Mouse (Mus musculus) frontal cortex, postnatal 36 days (tissue): ENCODE results near the gene Fsd1.

Experiments used
- DNase-seq, 2 experiments: peaks; one replicate each; pipeline ENCODE4 v3.0.0; 2022; ENCODE audit warnings: low spot score in 2 of 2

Fsd1 gene

DNA sequence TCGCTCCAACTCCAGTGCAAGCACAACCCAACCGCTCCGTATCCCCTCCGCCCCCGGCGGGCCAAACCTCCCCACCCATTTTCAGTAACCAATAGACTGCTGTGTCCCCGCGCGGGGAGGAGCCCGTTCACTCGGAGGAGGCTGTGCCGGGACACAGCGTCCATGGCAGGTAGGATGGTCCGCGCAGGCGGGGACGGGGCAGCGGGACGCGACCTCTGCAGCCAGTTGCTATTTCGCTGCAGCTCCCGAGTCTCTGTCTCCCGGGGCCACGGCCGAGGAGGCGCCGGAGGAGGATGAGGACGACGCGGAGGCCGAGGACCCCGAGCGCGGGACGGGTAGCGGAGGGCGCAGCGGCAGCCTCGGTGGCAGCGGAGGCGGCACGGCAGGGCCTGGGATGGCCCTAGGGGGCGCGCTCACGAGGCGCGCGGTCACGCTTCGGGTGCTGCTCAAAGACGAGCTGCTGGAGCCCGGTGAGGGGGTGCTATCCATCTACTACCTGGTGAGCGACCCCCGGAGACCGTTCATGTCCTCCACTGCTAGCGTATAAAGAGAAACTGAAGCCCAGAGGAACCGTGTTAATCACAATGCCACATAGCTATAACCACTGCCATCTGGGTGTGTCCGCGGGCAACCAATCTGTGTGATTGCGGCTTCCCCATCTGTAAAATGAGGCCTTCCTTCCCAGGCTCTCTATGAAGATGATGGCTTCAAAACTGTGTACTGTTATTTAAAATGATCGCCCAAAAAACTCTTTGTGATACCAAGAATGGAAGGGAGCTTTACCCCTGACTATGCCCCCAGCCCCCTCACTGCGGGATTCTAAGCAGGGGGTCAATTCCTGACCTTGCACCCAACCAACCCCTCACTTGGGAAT lies 23.0 kb downstream of the Fsd1 start:
- peak; percentile 91 for DNase-seq

DNA sequence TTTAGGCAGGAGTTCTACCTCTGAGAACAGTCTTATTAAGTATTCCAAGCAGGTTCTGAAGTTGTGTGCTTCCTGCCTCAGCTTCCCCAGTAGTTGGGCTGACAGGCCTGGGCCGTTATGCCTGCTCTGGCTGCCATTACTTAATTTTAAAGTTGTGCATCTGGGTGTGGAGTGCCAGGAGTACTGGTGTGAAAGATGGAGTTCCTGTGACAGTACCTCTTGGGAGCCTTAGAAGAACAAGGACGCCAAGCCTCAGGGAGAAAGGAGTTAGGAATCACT lies 23.6 kb downstream of the Fsd1 start:
- no peak for DNase-seq

GRCm38 (mm10) chr17:56010255-56010654 lies 23.9 kb downstream of the Fsd1 start:
- no peak for DNase-seq

- DNase-seq, result peak; percentile 72 to 79
Measured at GRCm38 (mm10) chr17:56010681-56011080, 24.4 kb downstream of the Fsd1 start.

GRCm38 (mm10) chr17:56011441-56011840 lies 25.1 kb downstream of the Fsd1 start:
- DNase-seq, result no peak

GRCm38 (mm10) chr17:56015293-56015692 lies 29.0 kb downstream of the Fsd1 start:
- no peak for DNase-seq

DNA sequence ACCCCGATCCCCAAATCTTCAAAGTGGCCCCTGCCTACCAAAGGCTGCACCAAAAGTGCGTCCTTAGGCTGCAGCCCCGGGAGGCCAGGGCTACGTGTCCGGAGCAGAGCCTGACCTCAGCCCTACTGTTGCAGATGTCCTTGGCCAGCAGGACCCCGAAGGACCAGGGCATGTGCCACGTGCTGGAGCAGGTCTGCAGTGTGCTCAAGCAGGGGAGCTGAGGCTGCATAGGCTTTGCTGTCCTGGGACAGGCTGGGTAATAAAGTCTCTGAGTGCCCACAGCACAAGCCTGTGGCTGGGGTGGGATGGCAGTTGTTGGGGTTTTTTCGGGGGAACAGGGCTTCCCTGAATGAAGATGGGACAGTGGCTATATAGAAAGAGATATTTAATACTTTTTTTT lies 30.1 kb downstream of the Fsd1 start:
- DNase-seq, result no peak

DNA sequence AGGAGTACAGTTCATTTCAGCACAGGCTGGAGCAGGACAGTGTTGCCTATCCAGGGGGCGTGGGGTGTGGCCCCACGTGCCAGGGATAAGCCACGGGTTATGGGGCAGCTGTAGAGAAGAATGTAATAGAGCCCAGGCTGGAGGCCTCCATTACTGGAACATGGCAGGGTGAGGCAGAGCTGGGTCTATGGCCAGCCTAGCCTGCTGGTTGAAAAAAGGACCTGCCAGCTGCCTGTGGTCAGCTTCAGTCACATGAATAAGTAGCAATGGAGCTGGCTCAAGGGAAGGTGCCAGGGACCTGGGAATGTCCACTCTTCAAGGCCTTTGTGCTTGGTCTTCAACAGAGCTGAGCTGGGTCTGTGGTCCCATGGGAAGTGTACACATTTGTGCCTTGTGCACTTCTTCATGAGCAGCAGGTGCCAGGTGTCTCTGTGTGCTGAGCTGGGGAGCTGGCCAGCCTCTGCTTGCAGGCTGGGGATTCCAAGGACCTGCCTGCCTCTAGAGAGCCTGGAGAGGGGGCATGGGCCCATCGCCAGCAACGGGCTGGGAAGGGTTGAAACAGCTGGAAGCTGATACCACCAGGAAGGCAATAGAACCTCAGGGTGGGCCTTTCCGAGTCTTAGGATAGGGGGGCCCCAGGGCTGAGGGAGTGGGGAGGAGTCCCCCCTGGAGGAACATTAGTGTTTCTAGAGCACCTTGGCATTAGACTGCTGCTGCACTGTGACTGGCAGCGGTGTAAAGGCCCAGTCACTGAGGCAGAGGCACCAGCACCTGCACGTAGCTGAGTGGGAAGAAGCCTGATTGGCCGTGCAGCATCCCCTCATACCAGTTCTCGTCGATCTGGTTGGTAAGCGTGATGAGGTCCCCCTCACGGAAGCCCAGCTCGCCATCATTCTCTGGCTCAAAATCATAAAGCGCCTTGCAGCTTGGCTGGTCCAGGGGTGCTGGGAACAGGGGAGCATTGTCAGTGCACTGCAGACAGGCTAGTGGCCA lies 30.8 kb downstream of the Fsd1 start:
- no peak for DNase-seq

DNA sequence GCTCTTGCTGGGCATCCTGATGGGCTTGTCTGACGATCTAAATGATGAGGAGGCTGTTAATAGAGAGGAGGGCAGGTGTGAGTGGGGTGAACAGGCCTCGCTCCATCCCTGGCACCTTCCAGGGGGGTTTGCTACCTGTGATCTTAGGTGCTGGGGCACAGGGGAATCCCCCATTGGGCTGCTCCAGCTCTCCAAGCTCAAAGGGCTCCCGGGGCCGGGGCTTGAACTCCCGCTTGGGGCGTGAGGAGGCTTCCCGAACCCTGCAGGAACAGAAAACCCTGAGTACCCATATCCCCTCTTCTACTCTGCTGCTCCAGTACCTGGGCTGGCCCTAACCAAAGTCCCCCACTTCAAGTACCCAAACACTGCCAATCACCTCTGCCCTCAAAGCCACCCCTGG lies 31.5 kb downstream of the Fsd1 start:
- DNase-seq, result no peak

DNA sequence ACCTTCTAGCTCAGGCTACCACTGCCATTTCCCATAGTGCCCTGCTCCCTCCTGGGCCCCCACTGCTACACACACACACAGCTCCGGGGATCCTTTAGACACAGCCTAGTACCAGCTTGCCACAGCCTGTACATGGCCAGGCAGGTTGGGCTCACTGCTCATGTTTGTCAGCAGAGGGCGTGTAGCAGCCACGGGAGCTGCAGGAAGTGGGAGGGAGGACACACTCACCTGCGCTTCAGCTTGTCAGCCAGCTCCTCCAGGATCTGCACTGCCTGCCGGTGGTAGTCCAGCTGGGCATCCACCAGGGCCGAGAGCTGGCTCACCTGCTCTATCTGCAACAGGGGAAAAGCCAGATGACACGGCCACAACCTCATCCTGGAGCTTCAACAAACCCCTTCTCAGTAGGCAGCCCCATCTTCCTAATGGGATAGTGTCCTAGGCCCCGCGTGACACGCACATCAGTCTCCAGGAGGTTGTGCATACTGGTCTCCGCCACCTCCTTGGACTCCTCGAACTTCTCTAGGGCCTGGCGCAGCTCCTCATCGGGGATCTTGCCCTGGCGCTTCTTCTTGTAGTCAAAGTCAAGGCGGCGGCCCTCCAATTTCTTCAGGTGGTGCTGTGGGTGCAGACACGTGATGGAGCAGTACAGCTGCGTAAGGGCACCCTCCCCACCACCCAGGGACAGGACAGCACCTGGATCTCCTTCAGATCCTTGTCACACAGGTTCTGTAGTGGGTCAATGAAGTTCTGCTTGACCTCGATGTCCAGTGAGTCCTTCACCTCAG lies 32.2 kb downstream of the Fsd1 start:
- DNase-seq, result peak; percentile 66 to 71

DNA sequence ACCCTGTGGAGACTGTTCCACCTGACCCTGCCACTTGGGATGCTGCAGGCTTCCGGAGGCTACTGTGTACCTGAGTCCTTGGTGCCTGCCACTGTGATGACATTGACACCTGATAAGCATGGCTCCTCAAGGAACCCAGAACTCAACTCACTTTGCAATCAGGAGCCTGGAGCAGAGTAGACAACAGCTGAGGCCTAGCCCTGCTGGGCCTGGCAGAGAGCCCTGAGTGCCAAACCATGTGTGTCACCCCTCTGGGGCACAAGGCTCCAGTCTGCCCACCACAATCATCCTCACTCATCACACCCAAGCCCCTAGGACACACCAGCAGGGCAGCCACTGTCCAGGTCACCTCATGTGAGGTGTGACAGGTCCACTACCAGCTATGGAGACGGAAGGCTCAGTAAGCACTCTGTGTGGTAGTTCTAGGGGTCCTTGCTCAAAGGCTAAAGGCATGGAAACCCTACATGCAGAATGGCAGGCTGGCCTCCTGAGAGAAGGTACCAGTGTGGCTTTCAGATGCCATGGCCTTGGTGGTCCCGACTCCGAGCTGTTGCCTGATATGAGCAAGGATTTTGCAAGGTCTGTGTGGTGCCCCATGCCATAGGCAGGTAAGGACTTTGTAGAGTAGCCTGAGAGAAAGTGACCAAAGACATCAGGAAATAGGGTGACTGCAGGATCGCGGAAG lies 34.2 kb downstream of the Fsd1 start:
- no peak for DNase-seq

DNA sequence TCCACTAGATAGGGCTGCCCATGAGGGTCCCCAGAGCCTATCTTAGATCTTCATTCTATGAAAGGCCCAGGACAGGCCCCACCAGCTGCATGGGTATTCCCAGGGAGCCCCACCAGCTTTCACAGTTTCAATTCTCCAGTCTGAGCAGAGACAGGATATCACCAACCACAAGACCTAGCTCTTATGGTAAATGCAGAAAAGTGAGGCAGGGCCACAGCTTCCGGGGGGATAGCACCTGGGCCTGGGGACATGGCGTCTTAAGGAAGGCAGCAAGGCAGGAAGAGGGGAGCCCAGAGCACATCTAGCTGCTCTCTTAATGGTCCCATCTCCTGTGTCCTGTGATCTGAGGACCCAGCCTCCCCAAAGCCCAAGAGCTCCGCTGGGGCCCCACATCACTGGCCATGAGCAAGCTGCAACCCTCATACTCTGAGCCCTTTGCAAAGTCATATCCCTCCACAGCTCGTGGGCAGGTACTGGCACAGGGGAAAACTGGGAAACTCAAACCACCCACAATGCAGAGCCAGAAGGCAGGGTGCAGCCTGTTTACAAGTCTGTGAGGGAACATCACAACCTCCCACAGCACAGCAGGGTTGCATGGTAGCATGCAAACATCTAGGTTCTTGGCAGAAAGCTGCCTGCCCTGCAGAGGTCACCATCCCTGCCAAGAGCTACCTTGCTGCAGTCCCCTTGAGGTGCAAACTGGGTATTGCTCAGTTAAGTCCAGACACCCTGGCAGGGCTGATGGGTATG lies 35.0 kb downstream of the Fsd1 start:
- peak; percentile 76 for DNase-seq

GRCm38 (mm10) chr17:56022131-56022988 lies 36.1 kb downstream of the Fsd1 start:
- DNase-seq, result no peak

- DNase-seq, result no peak
Measured at GRCm38 (mm10) chr17:56022989-56023290, 36.6 kb downstream of the Fsd1 start.

DNA sequence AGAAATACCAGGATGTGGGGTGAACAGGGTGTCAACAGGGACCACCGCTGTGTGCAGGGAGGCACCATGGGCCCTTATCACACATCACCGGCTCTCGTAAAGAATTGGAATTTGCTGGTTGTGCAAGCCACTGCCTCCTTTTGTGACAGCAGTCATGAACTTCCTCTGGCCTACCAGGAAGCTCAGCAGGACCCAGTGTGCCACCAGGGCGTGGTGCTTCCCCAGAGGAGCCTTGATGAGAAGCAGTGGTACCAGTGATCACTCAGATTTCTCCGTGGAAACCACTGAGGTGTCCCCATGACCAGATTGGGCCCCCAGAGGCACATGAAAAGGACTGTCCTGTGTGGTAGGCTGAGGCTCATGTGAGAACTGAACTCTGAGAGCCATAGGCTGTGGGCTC lies 37.1 kb downstream of the Fsd1 start:
- DNase-seq, result no peak

DNA sequence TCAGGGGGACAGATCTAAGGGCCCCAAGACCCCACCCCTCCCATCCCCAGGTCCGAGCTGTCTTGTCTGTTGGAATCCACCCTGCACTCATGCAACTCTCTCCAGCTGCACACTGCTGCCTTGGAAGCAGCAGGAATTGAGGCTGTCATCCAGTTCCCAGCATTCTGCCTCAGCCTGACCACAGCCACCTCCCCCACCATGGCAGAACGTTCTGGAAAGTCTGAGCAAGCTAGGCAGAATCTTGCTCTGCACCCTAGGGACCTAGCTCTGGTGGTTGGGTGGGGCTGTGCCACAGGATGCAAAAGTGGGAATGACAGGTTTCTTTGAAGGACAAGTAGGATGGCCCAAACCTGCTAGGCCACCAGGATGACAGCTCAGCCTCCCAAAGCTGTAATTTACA lies 38.2 kb downstream of the Fsd1 start:
- no peak for DNase-seq

- no peak for DNase-seq
Measured at GRCm38 (mm10) chr17:56024931-56025330, 38.6 kb downstream of the Fsd1 start.

DNA sequence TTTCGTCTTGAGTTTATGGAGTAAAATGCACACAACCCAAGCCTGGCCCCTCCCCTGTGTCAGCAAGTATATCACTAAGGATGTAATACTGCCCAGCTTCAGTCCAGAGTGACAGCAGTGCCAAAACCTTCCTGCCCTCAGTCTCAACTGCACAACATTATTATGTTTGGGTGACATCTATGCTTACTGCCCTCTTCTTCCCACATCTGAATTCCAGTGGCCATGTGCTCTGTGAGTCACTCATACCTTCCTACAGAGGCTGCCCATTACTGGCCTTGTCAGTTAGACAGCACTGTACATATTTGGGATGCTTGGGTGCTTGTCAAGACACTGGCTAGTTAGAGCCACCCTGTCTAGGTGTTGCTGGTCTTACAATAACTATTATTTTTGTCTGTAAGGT lies 40.0 kb downstream of the Fsd1 start:
- DNase-seq, result no peak

DNA sequence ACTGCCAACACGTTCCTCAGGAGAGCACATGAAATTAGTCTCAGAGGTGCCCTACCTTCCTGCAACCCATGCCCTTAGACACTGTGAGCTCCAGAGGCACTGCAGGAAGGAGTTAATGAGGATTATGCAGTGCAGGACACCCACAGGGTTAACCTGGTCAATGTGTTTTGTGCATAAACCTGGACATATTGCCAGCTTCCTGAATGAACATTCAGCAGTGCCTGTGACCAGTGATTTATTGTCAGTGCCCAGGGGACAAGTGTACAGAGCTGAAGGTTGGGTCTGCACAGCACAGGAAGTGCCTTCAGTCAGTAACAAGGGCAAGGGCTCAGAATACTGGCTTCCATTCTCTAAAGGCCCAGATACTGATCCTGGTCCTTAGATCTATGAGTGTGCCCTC lies 40.6 kb downstream of the Fsd1 start:
- no peak for DNase-seq
